In the genomic region with DNA sequence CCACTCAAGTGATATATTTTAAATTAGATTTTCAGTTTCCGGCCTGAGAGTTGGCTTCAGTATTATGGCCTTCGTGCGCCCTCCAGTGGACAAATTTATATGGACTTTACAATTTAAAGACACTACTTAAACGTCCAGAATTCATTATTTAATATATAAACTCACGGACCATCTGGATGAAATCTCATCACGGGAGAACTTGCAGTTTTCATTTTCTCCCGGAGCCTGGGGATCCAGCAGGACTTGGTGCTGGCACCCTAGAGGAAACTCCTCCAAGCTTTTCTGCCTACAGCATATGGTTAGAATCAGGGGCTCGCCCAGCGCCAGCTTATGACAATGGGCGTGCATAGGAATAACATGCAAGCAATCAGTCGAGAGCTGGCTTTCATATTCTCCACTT, we compare ENCODE assay signal across 7 mouse cellular contexts.
DNase-seq lines count a peak whose midpoint lies in the region; ATAC-seq lines count a peak whose summit lies in the region.

No protein-coding gene starts in this region.

- H3K4me2 ChIP-seq in stomach, embryonic 16.5 days (ENCODE audit: low read depth, low read length): peak overlapping the region; percentile 33

- no peak for ATAC-seq in stomach, embryonic 16.5 days (ENCODE audit: insufficient read depth, low FRiP score)

- H3K9me3 ChIP-seq in midbrain, embryonic 10.5 days (replicated peaks): no peaks in the 10 kb centered on the region
- no peaks in the 10 kb centered on the region for H3K9me3 ChIP-seq in stomach, embryonic 16.5 days (replicated peaks; ENCODE audit: control insufficient read depth, low read length)

- no peak overlapping the region for H3K4me3 ChIP-seq in midbrain, embryonic 10.5 days
- H3K4me3 ChIP-seq in stomach, embryonic 16.5 days (replicated peaks; ENCODE audit: low read length): peak overlapping the region; percentile 22; the same call in 1 of the 2 replicates

- H3K27me3 ChIP-seq in midbrain, embryonic 10.5 days (ENCODE audit: low read depth, poor library complexity, severe bottlenecking): no peaks in the 10 kb centered on the region
- no peaks in the 10 kb centered on the region for H3K27me3 ChIP-seq in stomach, embryonic 16.5 days (ENCODE audit: control insufficient read depth, insufficient read depth, low read length)

- H3K27ac ChIP-seq in midbrain, embryonic 10.5 days (replicated peaks): no peak overlapping the region
- H3K27ac ChIP-seq in stomach, embryonic 16.5 days (ENCODE audit: low read length): no peak overlapping the region

- WGBS in midbrain, embryonic 10.5 days: 48% methylated on average over 11 of the region's 11 CpGs
- 24% methylated on average over 11 of the region's 11 CpGs for WGBS in stomach, embryonic 16.5 days

- H3K9ac ChIP-seq in stomach, embryonic 16.5 days (ENCODE audit: low read length): peak overlapping the region; percentile 23; the same call in 1 of the 2 replicates

- DNase-seq in thymus, postnatal 4 days: peak; percentile 4
- no peak for DNase-seq in thymus, postnatal 25 days
- DNase-seq in embryo, embryonic 11 days: peak; percentile 75
- DNase-seq in heart, postnatal 4 days: peak; percentile 18
- DNase-seq in layer of hippocampus, adult 8-10 months (ENCODE audit: low spot score in 2 of 2): peak; percentile 3 to 46
- DNase-seq in midbrain, embryonic 10.5 days (ENCODE audit: low spot score): peak; percentile 16

- H3K36me3 ChIP-seq in midbrain, embryonic 10.5 days: no peaks in the 10 kb centered on the region
- no peaks in the 10 kb centered on the region for H3K36me3 ChIP-seq in stomach, embryonic 16.5 days (ENCODE audit: control insufficient read depth, insufficient read depth, low read length)

- H3K4me1 ChIP-seq in midbrain, embryonic 10.5 days: no peaks in the 10 kb centered on the region
- no peaks in the 10 kb centered on the region for H3K4me1 ChIP-seq in stomach, embryonic 16.5 days (ENCODE audit: control insufficient read depth, insufficient read depth, low read length)
